Mouse (Mus musculus): ENCODE data around the gene Acer2.

The Acer2 gene

DNA sequence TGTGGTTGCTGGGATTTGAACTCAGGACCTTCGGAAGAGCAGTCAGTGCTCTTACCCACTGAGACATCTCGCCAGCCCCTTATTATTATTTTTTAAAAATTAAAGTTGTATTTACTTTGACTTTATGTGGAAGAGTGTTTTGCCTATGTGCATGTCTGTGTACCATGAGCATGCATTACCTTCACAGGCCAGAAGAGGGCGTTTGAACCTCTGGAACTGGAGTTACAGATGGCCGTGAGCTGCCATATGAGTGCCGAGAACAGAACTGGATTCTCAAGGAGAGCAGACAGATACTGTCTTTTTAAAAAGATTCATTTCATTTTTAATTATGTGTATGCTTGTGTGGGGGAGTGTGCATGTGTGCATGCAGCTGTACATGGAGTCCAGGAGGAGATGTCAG, 13.7 kb downstream of the Acer2 start:
- DNase-seq (ENCODE audit: low spot score): no peak

DNA sequence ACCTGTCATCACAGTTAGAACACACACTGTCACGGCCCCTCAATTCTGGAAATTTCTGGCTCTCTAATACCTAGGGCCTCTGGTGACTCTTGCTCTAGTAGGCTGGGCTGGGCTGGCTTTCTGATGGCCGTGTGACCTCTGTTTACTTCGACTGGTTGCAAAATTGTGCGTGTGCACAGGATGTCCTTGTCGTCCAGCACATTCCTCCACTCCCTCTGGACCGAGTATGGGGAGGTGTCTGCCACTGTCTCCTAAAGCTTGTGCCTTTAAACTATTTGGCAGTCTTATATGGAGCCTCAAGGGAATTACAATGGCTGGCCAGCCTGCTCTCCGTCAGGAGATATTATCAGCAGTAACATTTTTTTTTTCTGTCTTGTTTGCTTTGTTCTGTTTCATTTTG, 23.2 kb downstream of the Acer2 start:
- no peak for DNase-seq (ENCODE audit: low spot score)

DNA sequence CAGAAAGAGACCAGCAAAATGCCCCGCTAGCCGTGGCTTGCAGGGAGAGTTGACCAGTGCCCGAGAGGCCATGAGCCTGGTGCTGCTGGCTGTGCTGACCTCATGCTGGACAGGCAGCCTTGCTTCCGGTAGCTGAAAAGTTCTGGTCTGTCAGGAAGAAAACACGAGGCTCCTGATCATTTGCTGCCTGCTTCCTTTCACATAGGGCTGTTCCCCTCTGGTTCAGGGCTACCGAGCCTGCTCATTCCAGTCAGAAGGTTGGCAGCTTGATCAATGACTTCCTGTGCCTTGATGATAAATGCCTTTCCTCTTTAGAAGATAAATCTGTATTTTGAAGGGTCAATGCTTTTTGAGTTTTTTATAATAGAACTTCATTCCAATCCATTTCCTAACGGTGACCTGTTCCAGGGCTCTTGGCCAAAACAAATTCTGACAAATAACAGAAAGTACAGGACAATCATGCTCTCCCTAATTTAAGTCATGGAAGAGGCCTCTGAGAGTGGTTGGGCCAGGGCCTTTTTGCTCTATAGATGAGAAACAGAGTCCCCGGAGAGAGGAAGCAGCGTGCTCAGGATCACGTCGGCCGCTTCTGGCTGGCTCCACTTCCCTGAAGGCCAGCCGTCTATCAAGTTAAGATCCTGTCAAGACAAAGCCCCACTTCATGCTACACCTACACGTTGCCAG, 24.7 kb downstream of the Acer2 start:
- no peak for DNase-seq (ENCODE audit: low spot score)

DNA sequence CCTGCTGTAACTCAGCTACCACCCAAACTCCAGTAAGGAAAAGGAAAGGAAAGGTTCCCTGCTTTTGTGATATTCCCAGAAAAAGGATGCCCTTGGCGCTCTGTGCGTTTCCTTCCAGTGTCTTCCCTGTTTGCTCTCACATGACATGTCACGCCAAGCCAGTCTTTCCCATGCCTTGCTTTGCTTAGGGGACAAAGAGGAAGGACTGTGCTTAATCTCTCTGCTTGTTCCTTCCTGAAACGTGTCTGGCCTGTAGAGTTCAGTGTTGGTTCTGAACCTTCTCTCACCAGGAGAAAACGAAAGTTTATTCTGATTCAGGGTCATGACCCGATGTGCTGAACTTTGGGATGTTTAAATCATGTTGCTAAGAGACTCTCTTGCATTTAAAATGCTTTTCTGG, 28.2 kb downstream of the Acer2 start:
- no peak for DNase-seq (ENCODE audit: low spot score)

DNA sequence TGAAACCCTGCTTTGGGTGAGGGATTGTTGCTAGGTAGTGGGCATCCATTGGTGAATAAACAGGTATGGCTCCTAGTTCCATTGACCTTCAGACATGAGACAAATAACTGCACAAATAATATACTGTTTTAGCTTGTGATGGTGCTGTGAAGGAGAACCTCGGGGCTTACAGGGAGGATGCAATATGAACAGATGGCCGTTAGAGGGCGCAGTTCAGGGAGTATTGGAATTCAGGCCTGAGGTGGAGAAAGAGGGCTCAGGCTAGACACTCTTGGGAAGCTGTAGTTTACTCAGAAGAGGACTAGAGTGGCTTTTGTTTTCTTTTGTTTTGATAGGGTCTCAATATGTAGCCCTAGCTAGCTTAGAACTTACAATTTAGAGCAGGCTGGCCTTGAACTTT, 30.8 kb downstream of the Acer2 start:
- no peak for DNase-seq (ENCODE audit: low spot score)

DNA sequence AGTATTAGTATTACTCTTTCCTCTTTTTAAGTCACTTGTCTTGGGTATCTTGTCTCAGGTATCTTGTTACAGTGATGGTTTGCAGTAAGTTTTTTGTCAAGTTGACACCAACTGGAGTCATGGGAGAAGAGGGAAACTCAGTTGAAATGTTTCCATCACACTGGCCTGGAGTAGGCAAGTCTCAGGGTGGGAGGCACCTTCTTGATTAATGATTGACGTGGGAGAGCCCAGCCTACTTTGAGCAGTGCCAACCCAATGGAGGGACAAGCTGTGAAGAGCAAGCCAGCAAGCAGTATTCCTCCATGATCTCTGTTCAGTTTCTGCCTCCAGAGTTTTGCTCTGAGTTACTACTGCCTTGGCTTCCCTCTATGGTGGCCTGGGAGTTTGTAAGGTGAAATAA, 31.7 kb downstream of the Acer2 start:
- no peak for DNase-seq (ENCODE audit: low spot score)

DNA sequence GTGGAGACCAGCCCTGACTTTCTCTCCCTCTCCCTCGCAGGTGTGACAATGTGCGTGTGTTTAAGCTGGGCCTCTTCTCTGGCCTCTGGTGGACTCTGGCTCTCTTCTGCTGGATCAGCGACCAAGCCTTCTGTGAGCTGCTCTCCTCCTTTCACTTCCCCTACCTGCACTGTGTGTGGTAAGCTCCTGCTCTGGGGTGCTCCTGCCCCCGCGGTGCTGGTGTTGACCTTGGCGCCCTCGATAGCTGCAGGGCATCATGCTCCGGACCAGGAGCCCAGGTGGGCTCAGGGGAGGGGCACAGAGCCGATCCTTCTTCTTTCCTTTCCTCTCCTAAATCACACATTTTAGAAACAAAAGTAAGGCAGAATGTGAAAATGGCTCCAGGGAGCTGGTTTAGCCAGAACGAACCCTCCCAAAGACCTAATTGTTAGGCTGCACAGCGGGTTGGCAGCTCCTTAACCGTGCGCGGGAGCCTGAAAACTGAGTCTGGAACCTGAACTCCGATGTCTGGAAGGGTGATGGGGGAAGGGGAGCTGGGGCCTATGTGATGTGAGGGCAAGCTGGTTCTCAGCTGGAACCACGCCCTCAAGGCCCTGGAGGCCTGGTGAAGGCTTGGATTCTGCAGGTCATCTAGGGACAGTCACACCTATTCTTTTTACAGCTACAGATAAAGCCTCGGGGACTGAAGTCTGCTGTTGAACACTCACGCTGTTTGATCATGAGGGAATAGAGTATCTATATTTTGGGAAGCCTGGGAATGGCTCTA, 37.6 kb downstream of the Acer2 start:
- no peak for DNase-seq (ENCODE audit: low spot score)

DNA sequence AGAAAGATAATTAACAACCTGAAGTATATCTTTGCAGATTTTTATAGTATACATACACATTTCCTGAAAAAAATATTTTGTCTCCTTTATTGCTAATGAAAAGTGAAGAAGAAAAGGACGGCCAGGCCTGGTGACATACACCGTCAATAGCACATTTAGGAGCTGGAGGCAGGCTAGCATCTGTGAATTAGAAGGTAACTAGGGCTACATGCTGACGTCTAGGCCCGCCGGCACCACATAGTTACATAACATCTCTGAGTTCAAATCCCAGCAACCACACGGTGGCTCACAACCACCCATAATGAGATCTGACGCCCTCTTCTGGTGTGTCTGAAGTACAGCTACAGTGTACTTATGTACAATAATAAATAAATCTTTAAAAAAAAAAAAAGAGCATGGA, 38.6 kb downstream of the Acer2 start:
- no peak for DNase-seq (ENCODE audit: low spot score)

DNA sequence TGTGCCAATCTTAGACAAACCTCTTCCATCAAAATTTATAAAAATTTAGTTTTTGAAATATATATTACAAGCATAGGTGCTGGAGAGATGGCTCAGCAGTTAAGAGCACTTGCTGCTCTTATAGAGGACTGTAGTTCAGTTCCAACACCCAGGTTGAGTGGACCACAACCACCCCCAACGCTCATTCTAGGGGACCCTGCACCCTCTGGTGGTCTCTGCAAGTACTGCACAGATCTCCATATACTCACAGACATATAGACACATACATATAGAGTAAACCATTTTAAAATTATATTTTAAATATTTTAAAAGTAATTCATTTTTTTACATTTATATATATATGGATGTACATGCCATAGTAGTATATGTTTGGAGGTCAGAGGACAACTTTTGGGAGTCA, 41.9 kb downstream of the Acer2 start:
- DNase-seq (ENCODE audit: low spot score): no peak

DNA sequence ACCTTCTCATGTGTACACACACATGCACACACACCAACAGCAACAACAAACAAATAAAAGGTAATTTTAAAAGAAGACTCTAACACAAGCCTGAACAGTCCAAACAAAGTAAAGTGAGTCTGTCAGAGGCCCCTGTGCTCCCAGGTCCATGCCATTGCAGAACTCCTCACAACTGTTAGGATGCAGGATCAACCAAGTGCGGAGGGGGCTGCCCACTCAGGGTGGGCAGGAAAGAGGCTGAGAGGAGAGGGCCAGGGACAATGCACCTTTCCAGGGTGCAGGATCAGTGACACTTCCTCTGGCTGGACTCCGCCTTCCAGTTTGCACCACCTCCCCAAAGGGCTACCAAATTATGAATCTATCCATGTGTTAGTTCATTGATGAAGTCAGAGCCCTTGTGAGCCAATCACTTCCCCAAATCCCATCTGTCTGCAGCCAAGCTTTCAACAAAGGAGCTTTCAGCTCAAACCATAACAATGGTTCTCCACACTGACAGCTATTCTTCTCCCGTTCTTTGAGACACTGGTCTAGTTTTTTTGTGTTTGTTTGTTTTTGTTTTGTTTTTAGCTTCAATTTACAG, 49.4 kb downstream of the Acer2 start:
- no peak for DNase-seq (ENCODE audit: low spot score)

DNA sequence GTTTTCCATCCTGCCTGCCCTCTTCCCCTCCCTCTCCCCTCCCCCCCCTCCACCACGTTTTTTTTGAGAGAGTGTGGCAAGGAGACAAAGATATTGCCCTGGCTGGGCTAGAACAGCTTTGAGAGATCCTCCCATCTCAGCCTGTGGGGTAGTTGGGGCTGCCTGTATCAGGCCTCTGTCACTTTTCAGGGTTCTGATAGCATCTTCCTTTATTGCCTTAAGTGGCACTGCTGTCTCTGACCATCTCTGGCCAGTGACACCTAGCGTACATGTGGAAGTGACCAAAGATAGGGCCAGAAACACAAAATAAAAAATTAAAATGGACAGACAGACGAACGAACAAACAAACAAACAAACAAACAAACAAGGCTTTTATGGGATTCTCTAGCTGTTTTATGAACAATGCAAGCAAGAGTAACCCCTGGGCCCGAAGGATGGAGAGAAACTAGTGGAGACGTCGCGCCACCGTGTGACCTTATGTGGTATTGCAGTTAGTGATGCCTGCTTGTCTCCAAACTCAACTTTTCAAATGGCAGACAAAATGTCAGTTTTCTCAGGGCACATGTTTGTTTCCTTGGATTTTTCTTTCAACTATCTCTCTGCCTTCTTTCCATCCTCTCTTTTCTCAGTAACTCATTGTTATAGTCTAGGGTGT, 50.7 kb downstream of the Acer2 start:
- no peak for DNase-seq (ENCODE audit: low spot score)

DNA sequence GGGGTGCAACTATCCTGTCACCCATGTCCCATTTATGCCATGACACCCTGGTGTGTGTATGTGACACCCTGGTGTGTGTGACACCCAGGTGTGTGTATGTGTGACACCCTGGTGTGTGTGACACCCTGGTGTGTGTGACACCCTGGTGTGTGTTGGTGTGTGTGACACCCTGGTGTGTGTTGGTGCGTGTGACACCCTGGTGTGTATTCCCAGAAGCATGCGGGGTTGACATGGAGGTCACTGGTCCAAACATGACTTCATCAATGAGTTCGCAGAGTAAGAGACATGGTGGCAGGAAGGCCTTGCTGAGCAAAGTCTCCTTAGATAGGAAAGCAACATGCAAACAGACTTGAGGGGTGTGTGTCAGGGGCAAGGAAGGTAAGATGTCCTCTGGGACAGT, 52.8 kb downstream of the Acer2 start:
- DNase-seq (ENCODE audit: low spot score): no peak

DNA sequence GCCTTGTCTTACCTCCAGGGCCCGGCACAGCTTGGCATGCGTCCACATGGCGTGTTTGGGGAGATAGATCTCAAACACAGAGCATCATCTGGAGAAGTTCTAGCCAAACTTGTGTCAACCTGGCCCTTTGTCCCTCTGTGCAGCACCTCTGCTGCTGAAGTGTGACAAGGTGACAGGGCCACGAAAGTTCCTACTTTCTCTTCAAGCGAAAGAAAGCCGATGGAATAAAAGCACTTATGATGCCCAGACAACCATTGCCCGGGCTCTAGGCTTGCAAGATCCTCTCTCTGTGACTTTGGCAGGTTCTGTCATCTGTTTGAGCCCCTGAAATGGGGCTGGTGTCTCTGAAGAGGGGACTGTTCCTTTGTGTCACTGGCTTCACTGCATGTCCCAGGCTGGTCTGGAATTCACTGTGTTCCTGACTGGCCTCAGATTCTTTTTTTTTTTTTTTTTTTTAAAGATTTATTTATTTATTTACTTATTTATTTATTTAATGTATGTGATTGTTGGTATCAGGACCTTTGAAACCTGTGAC, 56.0 kb downstream of the Acer2 start:
- DNase-seq (ENCODE audit: low spot score): no peak

DNA sequence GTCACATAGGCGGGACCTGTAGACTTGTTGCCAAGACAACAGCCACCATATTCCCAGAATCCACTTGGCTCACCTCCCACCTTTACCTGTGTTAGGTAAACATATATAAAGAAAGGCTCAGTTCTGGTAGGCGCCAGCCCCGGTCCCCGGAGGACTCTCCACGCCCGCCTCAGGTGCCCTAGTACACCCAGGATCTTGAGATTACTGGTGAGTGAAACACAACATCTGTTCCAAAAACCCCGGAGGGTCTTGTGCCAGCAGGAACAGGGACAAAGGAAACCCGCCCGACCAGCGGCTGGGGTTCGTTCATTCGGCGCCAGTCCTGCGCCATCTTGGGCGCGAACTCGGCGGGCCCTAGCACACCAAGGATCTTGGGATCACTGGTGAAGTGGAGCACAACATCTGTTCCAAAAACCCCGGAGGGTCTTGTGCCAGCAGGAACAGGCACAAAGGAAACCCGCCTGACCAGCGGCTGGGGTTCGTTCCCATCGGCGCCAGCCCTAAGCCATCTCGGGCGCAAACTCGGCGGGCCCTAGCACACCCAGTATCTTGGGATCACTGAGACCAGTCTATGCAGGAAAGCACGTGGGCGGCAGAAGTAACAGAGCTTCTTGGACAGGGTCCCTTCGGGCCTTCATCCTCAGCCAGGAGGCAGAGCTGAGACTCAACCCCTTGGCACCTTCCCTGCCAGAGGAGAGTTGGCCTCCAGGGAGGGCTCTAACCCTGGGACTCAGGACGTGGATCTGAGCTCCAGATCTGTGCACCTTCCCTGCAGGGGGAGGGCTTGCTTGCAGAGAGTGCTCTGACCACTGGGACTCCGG, 56.6 kb downstream of the Acer2 start:
- no peak for DNase-seq (ENCODE audit: low spot score)

DNA sequence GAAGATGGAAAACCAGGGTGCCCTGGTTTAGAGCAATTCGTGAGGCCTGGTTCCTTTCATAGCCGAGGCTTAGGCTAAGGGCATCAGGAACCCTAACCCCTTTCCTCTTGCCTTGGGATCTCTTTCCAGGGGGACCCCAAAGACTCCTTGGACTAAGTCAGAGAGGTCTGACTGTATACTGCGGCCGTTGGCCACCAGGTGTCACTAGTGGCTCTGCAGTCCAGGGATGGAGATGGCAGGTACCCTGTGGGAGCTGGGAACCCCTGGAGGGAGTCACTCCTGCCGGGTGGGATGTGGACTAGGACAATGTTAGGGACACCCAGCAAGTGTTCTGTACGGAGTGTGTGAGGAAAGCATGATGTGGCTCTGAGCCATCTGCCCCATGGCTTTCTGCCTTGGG, 58.8 kb downstream of the Acer2 start:
- DNase-seq (ENCODE audit: low spot score): no peak

DNA sequence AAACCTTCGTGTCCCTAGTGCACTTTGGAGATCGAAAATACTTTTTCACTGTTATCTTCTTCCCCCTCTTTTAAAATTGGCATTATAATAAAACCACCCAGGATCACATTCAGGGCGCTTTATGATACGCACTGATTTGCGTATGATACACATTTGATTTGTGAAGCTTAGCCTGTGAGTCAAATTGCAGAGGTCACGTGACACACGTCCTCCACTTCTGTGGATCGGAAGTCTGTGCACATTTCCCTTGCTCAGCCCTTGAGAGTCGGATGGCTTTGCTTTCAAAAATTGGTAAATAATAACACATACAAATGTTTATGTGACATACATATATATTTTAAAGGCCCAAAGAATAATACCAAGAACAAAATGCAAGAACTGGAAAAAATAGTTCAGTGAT, 62.0 kb downstream of the Acer2 start:
- DNase-seq (ENCODE audit: low spot score): no peak

DNA sequence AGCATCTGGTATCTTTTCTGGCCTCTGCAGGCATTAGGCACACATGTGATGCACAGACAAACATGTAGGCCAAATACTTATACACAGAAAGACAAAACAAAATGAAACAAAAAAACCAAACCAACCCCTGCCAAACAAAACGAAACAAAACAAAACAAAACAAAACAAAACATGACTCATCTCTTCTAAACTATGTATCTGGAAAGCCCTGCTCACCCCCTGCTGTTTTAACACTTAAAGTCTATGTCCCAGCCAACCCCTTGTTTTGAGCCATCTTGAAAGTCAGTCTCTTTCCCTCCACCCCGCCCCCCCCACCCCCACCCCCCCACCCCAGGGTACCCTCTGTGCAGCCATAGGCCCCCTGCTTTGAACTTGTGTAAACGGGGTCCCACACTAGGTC, 62.5 kb downstream of the Acer2 start:
- DNase-seq (ENCODE audit: low spot score): no peak

DNA sequence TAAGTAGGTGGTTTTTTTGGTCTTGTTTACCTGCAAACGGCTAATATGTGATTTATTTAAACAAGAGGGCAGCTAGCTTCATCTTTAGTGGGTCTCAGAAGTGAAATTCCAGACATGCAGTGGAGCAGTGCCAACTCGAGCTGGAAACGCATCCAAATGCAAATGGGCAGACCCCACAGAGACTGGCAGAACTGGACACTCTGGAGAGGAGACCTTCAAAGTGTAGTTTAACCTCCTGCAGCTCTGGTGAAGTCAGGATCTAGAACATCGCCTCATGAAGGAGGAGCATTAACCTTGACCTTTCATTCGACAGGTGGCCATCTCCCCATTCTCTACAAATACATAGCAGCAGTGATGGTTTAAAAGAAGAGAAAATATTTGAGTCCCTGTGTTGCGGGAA, 68.5 kb downstream of the Acer2 start:
- no peak for DNase-seq (ENCODE audit: low spot score)

DNA sequence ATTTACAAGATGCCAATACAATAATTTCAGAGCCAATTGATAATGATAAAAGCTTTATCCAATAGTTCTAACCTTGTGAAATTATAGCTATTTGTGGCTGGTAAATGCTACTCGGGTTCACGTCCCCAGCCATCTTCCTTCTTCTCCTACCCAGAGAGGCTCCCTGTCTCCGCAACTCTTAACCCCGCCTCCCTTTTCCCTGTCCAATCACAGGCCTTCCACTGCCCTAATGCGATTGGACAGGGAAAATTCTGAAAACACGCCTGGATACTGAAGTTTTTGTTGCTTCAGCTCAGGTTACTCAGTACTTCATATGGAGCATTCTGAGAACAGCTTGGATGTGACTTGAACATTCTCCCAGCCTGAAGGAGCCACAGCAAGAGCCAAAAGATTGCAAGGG, 69.1 kb downstream of the Acer2 start:
- no peak for DNase-seq (ENCODE audit: low spot score)

DNA sequence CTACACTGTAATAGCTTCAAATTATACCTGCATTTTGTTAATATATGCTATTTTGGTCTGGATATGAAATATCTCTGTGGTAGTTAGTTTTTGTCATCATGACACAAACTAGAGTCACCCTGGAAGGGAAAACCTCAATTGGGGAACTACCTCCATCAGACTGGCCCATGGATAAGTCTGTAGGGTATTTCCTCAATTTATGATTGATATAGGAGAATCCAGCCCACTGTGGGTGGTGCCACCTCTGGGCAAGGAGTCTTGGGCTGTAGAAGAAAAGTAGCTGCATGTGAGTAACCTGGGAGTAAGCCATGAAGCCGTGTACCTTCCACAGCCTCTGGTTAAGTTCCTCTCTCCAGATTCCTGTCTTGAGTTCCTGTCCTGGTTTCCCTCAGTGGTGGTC, 74.6 kb downstream of the Acer2 start:
- no peak for DNase-seq (ENCODE audit: low spot score)

DNA sequence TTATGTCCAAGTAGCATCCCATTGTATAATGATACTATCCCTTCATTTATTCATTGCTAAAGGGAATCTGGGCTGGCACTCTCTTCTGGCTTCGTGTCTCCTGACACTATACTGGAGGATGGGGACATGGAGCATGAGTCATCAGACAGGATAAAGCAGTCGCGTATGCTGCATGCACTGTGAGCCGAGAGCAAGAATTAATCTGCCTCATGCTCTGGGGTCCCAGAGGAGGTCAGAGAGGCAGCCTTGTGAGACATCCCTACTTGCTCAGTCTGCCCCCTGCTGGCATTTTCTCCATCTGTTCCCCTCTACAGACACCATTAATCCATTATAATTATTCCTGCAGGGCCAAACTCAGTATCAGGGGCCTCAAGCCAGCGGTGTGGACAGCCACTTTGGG, 79.3 kb downstream of the Acer2 start:
- DNase-seq (ENCODE audit: low spot score): no peak

DNA sequence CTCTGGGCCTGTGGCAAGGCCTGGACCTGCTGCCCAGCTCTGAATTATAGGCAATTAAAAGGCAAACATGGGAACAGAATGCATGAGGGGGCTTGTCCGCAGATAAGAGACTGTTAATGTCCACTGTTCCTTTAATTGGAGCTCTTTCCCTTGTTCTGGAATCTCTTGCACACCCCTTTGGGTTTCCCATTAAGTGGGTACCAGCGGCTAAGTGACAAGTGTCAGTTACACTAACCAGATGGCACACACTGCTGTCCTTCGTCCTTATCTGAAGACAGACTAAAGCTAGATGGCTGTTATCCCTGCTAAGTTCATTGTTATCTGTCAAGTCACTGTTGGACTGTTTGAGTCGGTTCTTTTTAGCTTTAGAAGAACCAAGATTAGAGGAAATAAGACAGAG, 81.3 kb downstream of the Acer2 start:
- no peak for DNase-seq (ENCODE audit: low spot score)

All from ovary, adult 18-20 months (tissue).